Mouse (Mus musculus) liver, embryonic 15.5 days (tissue): Measurements from ENCODE around the gene Ufsp1. TPM values are rescaled to one million over a fixed set of nuclear protein-coding genes. Genes with fewer than 3 reads are reported as not detected.

Source experiments
- ATAC-seq: fragments of 200-750 bp; cut with Nextera tagmentation; 2 replicates; pipeline ENCODE4 v1.8.0; 2017; ENCODE audit warnings: moderate number of reproducible peaks, mild to moderate bottlenecking, moderate library complexity; ENCODE audit not compliant: insufficient read depth
- H3K27ac ChIP-seq: fragments of 300-500 bp; sonication (generic); replicated peaks from 2 replicates; pipeline ENCODE4 v1.5.1; 2015; ENCODE audit warnings: mild to moderate bottlenecking, inconsistent platforms
- H3K27me3 ChIP-seq: fragments of 300-500 bp; sonication (generic); 2 replicates; pipeline ENCODE4 v1.6.1; 2015; ENCODE audit warnings: mild to moderate bottlenecking, inconsistent platforms
- H3K36me3 ChIP-seq: fragments of 300-500 bp; sonication (generic); replicated peaks from 2 replicates; pipeline ENCODE4 v1.6.1; 2015; ENCODE audit warnings: moderate library complexity, mild to moderate bottlenecking, inconsistent platforms
- H3K4me1 ChIP-seq: fragments of 300-500 bp; sonication (generic); replicated peaks from 2 replicates; pipeline ENCODE4 v1.6.1; 2015; ENCODE audit warnings: inconsistent platforms
- H3K4me2 ChIP-seq: fragments of 300-500 bp; sonication (generic); 2 replicates; pipeline ENCODE4 v1.6.1; 2015; ENCODE audit warnings: moderate library complexity, mild to moderate bottlenecking, inconsistent platforms
- H3K4me3 ChIP-seq: fragments of 300-500 bp; sonication (generic); replicated peaks from 2 replicates; pipeline ENCODE4 v1.5.1; 2015; ENCODE audit warnings: mild to moderate bottlenecking, inconsistent platforms
- H3K9ac ChIP-seq: fragments of 300-500 bp; sonication (generic); 2 replicates; pipeline ENCODE4 v1.6.1; 2015; ENCODE audit warnings: moderate library complexity, mild to moderate bottlenecking, inconsistent platforms
- H3K9me3 ChIP-seq: fragments of 300-500 bp; sonication (generic); replicated peaks from 2 replicates; pipeline ENCODE4 v1.6.1; 2016; ENCODE audit warnings: inconsistent platforms
- WGBS: fragments of 180-500 bp; shearing (Covaris S2); methylation state at CpG from one replicate; pipeline ENCODE4 v1.1.7; 2015; ENCODE audit warnings: mixed read lengths; ENCODE audit not compliant: insufficient replicate concordance; 5-methylcytosine and 5-hydroxymethylcytosine counted together
- microRNA-seq: library from miRNA; unstranded; fragments of <30 nt; microRNA quantifications from one replicate; pipeline ENCODE4, GENCODE M21; 2016
- polyA plus RNA-seq: library from polyadenylated mRNA; unstranded; fragments of >200 nt; fragmentation: Nextera tagmentation; extraction: Ambion mirVana; gene quantifications from 2 replicates; pipeline ENCODE4 v1.2.1, GENCODE M21; 2015

Gene Ufsp1
- polyA plus RNA-seq, 1 experiment from 2014 or later, result 7.4 TPM

GRCm38 (mm10) chr5:137337190-137337589 is 42.8 kb downstream of the Ufsp1 start:
- Histone ChIP-seq H3K27me3 (peaks cover 4% of the 10 kb centered on the region), H3K4me2 (0 out of 2 replicates have a peak overlapping the region, but pooled peaks have one; percentile 81), H3K9ac (no peak overlapping the region), H3K27ac (peak overlapping the region; percentile 54; the same call in 1 of the 2 replicates), H3K36me3 (no peaks in the 10 kb centered on the region), H3K4me3 (no peak overlapping the region), H3K9me3 (no peaks in the 10 kb centered on the region), H3K4me1 (peaks cover 53% of the 10 kb centered on the region)
- 66% methylated on average over 8 of the region's 8 CpGs for WGBS
- ATAC-seq, result no peak

- peak overlapping the region; percentile 66 for H3K27ac ChIP-seq
- H3K36me3 ChIP-seq, result no peaks in the 10 kb centered on the region
- H3K4me2 ChIP-seq, result peak overlapping the region; percentile 81
- peak; percentile 56 for ATAC-seq
- no peaks in the 10 kb centered on the region for H3K9me3 ChIP-seq
- H3K9ac ChIP-seq, result peak overlapping the region; percentile 57
- peak overlapping the region; percentile 61 for H3K4me3 ChIP-seq
- peaks cover 4% of the 10 kb centered on the region for H3K27me3 ChIP-seq
- 0% methylated on average over 19 of the region's 19 CpGs for WGBS
- H3K4me1 ChIP-seq, result peaks cover 50% of the 10 kb centered on the region
Measured at GRCm38 (mm10) chr5:137338256-137338655, 43.8 kb downstream of the Ufsp1 start.

DNA sequence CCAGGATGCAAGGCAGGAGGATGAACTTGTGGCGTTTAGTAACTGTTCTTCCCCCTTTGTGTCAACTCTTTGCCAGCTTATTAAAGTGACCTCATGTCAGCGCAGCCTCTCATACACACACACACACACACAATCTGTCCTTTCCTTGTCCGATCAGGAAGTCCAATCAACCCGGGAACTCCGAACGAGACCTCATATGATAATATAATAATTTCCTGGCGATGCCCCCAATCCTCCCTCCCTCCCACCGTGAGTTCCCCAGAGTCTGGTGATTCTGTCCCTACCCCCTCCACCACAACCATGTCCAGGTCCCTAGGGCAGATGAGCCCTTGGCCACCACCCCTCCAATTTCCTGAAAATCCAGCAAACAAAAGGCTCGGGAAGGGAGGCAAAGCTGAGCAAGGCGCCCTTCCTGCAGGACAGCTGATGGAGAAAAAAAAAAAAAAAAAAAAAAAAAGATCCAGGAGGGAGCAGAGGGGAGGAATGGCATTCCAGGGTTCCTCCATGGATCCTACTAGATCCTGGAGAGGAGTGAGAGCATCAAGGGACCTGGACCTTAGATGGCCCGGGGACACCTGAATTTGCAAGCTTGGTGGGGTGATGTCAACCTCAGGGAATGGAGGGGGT is 44.3 kb downstream of the Ufsp1 start:
- Histone ChIP-seq H3K9me3 (no peaks in the 10 kb centered on the region), H3K4me2 (peak overlapping the region; percentile 81)
- peak; percentile 23; the same call in 1 of the 2 replicates for ATAC-seq

GRCm38 (mm10) chr5:137339290-137339979 is 45.0 kb downstream of the Ufsp1 start:
- no peaks in the 10 kb centered on the region for H3K36me3 ChIP-seq
- peak overlapping the region; percentile 81 for H3K4me2 ChIP-seq
- ATAC-seq, result peak; percentile 11; the same call in 1 of the 2 replicates
- H3K9ac ChIP-seq, result no peak overlapping the region
- no peak overlapping the region for H3K4me3 ChIP-seq
- peaks cover 4% of the 10 kb centered on the region for H3K27me3 ChIP-seq
- H3K4me1 ChIP-seq, result peaks cover 38% of the 10 kb centered on the region
- H3K27ac ChIP-seq, result peak overlapping the region; percentile 66; the same call in 1 of the 2 replicates
- 16% methylated on average over 22 of the region's 22 CpGs for WGBS
- no peaks in the 10 kb centered on the region for H3K9me3 ChIP-seq

More for the DNA sequence above, 44.3 kb downstream of the Ufsp1 start:
- Histone ChIP-seq H3K36me3 (no peaks in the 10 kb centered on the region), H3K4me1 (peaks cover 44% of the 10 kb centered on the region), H3K4me3 (peak overlapping the region; percentile 61), H3K9ac (peak overlapping the region; percentile 57), H3K27ac (peak overlapping the region; percentile 66), H3K27me3 (peaks cover 4% of the 10 kb centered on the region)
- under 1% methylated on average over 11 of the region's 11 CpGs for whole genome bisulfite sequencing

DNA sequence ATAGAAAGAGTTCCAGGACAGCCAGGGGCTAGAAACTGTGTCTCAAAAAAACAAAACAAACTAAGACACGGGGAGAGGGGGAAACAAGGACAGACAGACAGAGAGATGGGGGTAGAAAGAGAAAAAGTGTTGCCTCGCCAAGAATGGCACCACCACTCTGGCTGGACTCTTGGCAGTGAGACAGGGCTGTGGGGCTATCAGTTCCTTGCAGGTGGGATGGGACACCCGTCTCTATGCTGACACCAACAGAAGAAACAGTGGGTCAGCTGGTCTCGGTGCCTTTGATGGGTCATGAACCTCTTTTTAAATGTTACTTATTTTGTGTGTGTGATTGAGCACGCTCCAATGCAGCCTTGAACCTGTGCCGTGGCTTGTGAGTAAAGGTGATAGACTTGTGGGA is 45.8 kb downstream of the Ufsp1 start:
- no peak overlapping the region for H3K4me2 ChIP-seq
- H3K27me3 ChIP-seq, result peaks cover 4% of the 10 kb centered on the region
- ATAC-seq, result no peak
- H3K36me3 ChIP-seq, result no peaks in the 10 kb centered on the region
- peaks cover 37% of the 10 kb centered on the region for H3K4me1 ChIP-seq
- no peaks in the 10 kb centered on the region for H3K9me3 ChIP-seq
- WGBS, result 47% methylated on average over 6 of the region's 6 CpGs
- H3K4me3 ChIP-seq, result no peak overlapping the region
- H3K9ac ChIP-seq, result no peak overlapping the region
- no peak overlapping the region for H3K27ac ChIP-seq

DNA sequence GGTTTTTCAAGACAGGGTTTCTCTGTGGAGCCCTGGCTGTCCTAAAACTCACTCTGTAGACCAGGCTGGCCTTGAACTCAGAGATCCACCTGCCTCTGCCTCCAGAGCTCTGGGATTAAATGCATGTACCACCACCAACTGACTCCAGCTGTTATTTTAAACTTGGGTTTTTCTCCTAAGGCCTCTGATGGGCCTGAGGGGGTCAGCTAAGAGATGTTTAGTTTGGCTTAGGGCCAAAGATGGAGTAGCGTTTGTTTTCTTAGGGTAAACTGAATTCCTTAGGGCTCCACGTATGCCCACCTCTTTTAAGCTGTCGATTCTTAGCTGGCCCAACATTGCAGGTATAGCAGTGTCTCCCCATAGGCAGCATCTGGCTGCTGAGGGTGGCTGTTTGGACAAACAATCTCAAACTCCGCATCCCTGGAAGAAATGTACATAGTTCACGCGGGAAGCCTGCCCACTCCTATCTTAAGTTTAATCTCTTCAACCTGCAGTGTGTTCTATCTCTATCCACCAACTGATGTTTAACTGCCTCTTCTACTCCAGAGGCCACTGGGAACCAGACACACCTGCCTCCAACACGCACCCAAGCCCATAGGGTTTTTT is 48.1 kb downstream of the Ufsp1 start:
- ATAC-seq, result no peak
- no peak overlapping the region for H3K27ac ChIP-seq
- H3K4me2 ChIP-seq, result no peak overlapping the region
- H3K9ac ChIP-seq, result no peak overlapping the region
- WGBS, result 53% methylated on average over 7 of the region's 7 CpGs
- peaks cover 14% of the 10 kb centered on the region for H3K27me3 ChIP-seq
- H3K36me3 ChIP-seq, result no peaks in the 10 kb centered on the region
- H3K4me3 ChIP-seq, result no peak overlapping the region
- no peaks in the 10 kb centered on the region for H3K9me3 ChIP-seq
- peaks cover 32% of the 10 kb centered on the region for H3K4me1 ChIP-seq

GRCm38 (mm10) chr5:137343412-137343811 is 49.0 kb downstream of the Ufsp1 start:
- H3K36me3 ChIP-seq, result no peaks in the 10 kb centered on the region
- 75% methylated on average over 5 of the region's 5 CpGs for WGBS
- H3K27ac ChIP-seq, result no peak overlapping the region
- H3K9ac ChIP-seq, result no peak overlapping the region
- no peaks in the 10 kb centered on the region for H3K9me3 ChIP-seq
- peaks cover 23% of the 10 kb centered on the region for H3K27me3 ChIP-seq
- peaks cover 25% of the 10 kb centered on the region for H3K4me1 ChIP-seq
- no peak for ATAC-seq
- no peak overlapping the region for H3K4me3 ChIP-seq
- H3K4me2 ChIP-seq, result no peak overlapping the region

DNA sequence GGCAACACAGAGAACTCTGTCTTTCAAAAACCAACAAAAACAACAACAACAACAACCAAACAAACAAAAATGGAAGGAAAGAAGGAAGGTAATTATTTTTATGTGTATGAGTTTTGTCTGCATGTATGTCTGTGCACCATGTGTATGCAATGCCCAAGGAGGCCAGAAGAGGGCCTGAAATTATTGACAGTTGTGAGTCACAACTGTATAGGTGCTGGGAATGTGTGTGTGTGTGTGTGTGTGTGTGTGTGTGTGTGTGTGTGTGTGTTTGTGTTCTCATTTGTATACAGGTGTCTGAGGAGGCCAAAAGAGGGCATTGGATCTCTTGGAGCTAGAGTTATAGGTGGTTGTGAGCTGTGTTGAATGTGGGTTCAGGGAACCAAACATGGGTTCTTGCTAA is 49.4 kb downstream of the Ufsp1 start:
- H3K4me1 ChIP-seq, result peaks cover 21% of the 10 kb centered on the region
- peaks cover 26% of the 10 kb centered on the region for H3K27me3 ChIP-seq
- H3K27ac ChIP-seq, result no peak overlapping the region
- no peak overlapping the region for H3K4me3 ChIP-seq
- no peak overlapping the region for H3K4me2 ChIP-seq
- no peaks in the 10 kb centered on the region for H3K36me3 ChIP-seq
- ATAC-seq, result no peak
- H3K9me3 ChIP-seq, result no peaks in the 10 kb centered on the region
- no peak overlapping the region for H3K9ac ChIP-seq

Small RNA genes lying within 50 kb of the gene (microRNA-seq; reads per million reads assigned to microRNA genes)
- gene Mir7036 (not detected), gene Mir8116 (not detected)

Other genes starting within 250 kb of the Ufsp1 start
- gene Ap1s1, start 248.5 kb upstream of the Ufsp1 start, polyA plus RNA-seq, result 74.7 and 77.6 TPM in 2 replicates
- gene Serpine1, start 222.4 kb upstream of the Ufsp1 start, polyA plus RNA-seq, result 0.06 and 0.20 TPM in 2 replicates
- 11.1 and 15.6 TPM in 2 replicates for gene Trim56, start 178.4 kb upstream of the Ufsp1 start, polyA plus RNA-seq
- not detected in 2 replicates for gene Muc3, start 145.3 kb upstream of the Ufsp1 start, polyA plus RNA-seq
- 0.05 TPM in 1 of 2 replicates, not detected in the other for gene Muc3a, start 82.2 kb upstream of the Ufsp1 start, polyA plus RNA-seq
- gene Ache, start 7.1 kb upstream of the Ufsp1 start, polyA plus RNA-seq, result 17.2 and 20.7 TPM in 2 replicates
- gene Srrt, start 13.0 kb downstream of the Ufsp1 start, polyA plus RNA-seq, result 68.0 and 76.9 TPM in 2 replicates
- gene Trip6, start 19.8 kb downstream of the Ufsp1 start, polyA plus RNA-seq, result 8.2 and 11.2 TPM in 2 replicates
- gene Slc12a9, start 39.0 kb downstream of the Ufsp1 start, polyA plus RNA-seq, result 3.2 and 3.8 TPM in 2 replicates
- 7.6 and 8.6 TPM in 2 replicates for gene Ephb4, start 55.5 kb downstream of the Ufsp1 start, polyA plus RNA-seq
- 0.07 and 0.25 TPM in 2 replicates for gene Zan, start 182.4 kb downstream of the Ufsp1 start, polyA plus RNA-seq
- 29.4 and 33.4 TPM in 2 replicates for gene Pop7, start 207.9 kb downstream of the Ufsp1 start, polyA plus RNA-seq
- gene Gigyf1, start 223.9 kb downstream of the Ufsp1 start, polyA plus RNA-seq, result 3.2 and 3.8 TPM in 2 replicates
- 0.68 and 1.0 TPM in 2 replicates for gene Epo, start 238.6 kb downstream of the Ufsp1 start, polyA plus RNA-seq
- 150 and 161 TPM in 2 replicates for gene Gnb2, start 238.9 kb downstream of the Ufsp1 start, polyA plus RNA-seq